Mouse (Mus musculus) thymus, adult 2 months (tissue): ENCODE measurements at regions not wholly inside any gene's neighbourhood (a gene's known extent, or its start where the extent isn't known, plus 50 kb on each side); places are given as distances from the start of the nearest gene placed in this dataset.

Experiments
- DNase-seq: peaks from one replicate; pipeline ENCODE4 v3.0.0; 2021
- H3K27ac ChIP-seq: fragments of 200-500 bp; 2 replicates; pipeline ENCODE4 v1.5.1; 2012; ENCODE audit warnings: low read length, control low read depth; ENCODE audit not compliant: control insufficient read depth, insufficient read depth
- H3K27me3 ChIP-seq: fragments of 200-500 bp; 2 replicates; pipeline ENCODE4 v1.6.1; 2012; ENCODE audit warnings: mild to moderate bottlenecking, low read length, moderate library complexity, mixed read lengths; ENCODE audit not compliant: control insufficient read depth, insufficient read depth
- H3K36me3 ChIP-seq: fragments of 200-500 bp; 2 replicates; pipeline ENCODE4 v1.6.1; 2012; ENCODE audit warnings: mild to moderate bottlenecking, low read length, moderate library complexity; ENCODE audit not compliant: control insufficient read depth, insufficient read depth
- H3K4me1 ChIP-seq: fragments of 200-500 bp; replicated peaks from 2 replicates; pipeline ENCODE4 v1.6.1; 2012; ENCODE audit warnings: low read length; ENCODE audit not compliant: control insufficient read depth, insufficient read depth
- H3K4me3 ChIP-seq: fragments of 200-500 bp; 2 replicates; pipeline ENCODE4 v1.5.1; 2012; ENCODE audit warnings: mild to moderate bottlenecking, low read length, control low read depth, moderate library complexity; ENCODE audit not compliant: control insufficient read depth, insufficient read depth
- CTCF ChIP-seq: fragments of 200-500 bp; IDR thresholded peaks from 2 replicates; pipeline ENCODE4 v1.5.1; 2012; ENCODE audit warnings: mild to moderate bottlenecking, control low read depth, low read length, moderate library complexity, borderline replicate concordance; ENCODE audit not compliant: control insufficient read depth, poor library complexity, insufficient read depth; ENCODE audit errors: extremely low read depth
- POLR2A ChIP-seq: fragments of 200-500 bp; IDR thresholded peaks from 2 replicates; pipeline ENCODE4 v1.6.1; 2012; ENCODE audit warnings: mild to moderate bottlenecking, low read length, control low read depth, moderate library complexity; ENCODE audit not compliant: control insufficient read depth, poor library complexity, insufficient read depth; ENCODE audit errors: extremely low read depth
- WGBS: fragments of 180-500 bp; shearing (Covaris S2); methylation state at CpG from one replicate; pipeline ENCODE4 v1.1.7; 2018; 5-methylcytosine and 5-hydroxymethylcytosine counted together

- no peaks in the 10 kb centered on the region for H3K27me3 ChIP-seq
- no peaks in the 10 kb centered on the region for H3K36me3 ChIP-seq
- H3K4me3 ChIP-seq, result no peak overlapping the region
- H3K4me1 ChIP-seq, result peaks cover 6% of the 10 kb centered on the region; the same call in 1 of the 2 replicates
- WGBS, result 91% methylated on average over 6 of the region's 6 CpGs
- no peak overlapping the region for H3K27ac ChIP-seq
- DNase-seq, result no peak
- no peak for TF ChIP-seq CTCF
- TF ChIP-seq POLR2A, result no peak
Observed at GRCm38 (mm10) chr12:79956351-79956750, 156.5 kb downstream of the Zfp36l1 start.

- 94% methylated on average over 2 of the region's 2 CpGs for WGBS
- no peaks in the 10 kb centered on the region for H3K36me3 ChIP-seq
- H3K4me3 ChIP-seq, result no peak overlapping the region
- peaks cover 6% of the 10 kb centered on the region; the same call in 1 of the 2 replicates for H3K4me1 ChIP-seq
- TF ChIP-seq CTCF (no peak), POLR2A (no peak)
- no peak overlapping the region for H3K27ac ChIP-seq
- no peak for DNase-seq
- H3K27me3 ChIP-seq, result no peaks in the 10 kb centered on the region
Observed at GRCm38 (mm10) chr12:79955501-79955900, 157.3 kb downstream of the Zfp36l1 start.

GRCm38 (mm10) chr12:79950579-79951112 lies 162.2 kb downstream of the Zfp36l1 start:
- Histone ChIP-seq H3K4me3 (no peak overlapping the region), H3K27me3 (no peaks in the 10 kb centered on the region), H3K27ac (no peak overlapping the region), H3K36me3 (no peaks in the 10 kb centered on the region), H3K4me1 (no peaks in the 10 kb centered on the region)
- TF ChIP-seq POLR2A (no peak), CTCF (no peak)
- WGBS, result 94% methylated on average over 7 of the region's 7 CpGs
- no peak for DNase-seq

- no peak overlapping the region for H3K27ac ChIP-seq
- DNase-seq, result no peak
- no peaks in the 10 kb centered on the region for H3K36me3 ChIP-seq
- H3K4me1 ChIP-seq, result peaks cover 6% of the 10 kb centered on the region; the same call in 1 of the 2 replicates
- no peak overlapping the region for H3K4me3 ChIP-seq
- TF ChIP-seq POLR2A (no peak), CTCF (no peak)
- WGBS, result 92% methylated on average over 14 of the region's 14 CpGs
- H3K27me3 ChIP-seq, result no peaks in the 10 kb centered on the region
Observed at GRCm38 (mm10) chr12:79949101-79949824, 163.6 kb downstream of the Zfp36l1 start.

GRCm38 (mm10) chr12:79947574-79947973 lies 165.2 kb downstream of the Zfp36l1 start:
- DNase-seq, result no peak
- 96% methylated on average over 4 of the region's 4 CpGs for WGBS
- no peak overlapping the region for H3K27ac ChIP-seq
- TF ChIP-seq POLR2A, result no peak
- no peak for TF ChIP-seq CTCF
- H3K4me1 ChIP-seq, result peaks cover 6% of the 10 kb centered on the region; the same call in 1 of the 2 replicates
- H3K4me3 ChIP-seq, result no peak overlapping the region
- no peaks in the 10 kb centered on the region for H3K36me3 ChIP-seq
- H3K27me3 ChIP-seq, result no peaks in the 10 kb centered on the region

GRCm38 (mm10) chr12:79946777-79947176 lies 166.0 kb downstream of the Zfp36l1 start:
- no peak for DNase-seq
- H3K4me1 ChIP-seq, result peaks cover 6% of the 10 kb centered on the region; the same call in 1 of the 2 replicates
- no peak overlapping the region for H3K27ac ChIP-seq
- H3K27me3 ChIP-seq, result no peaks in the 10 kb centered on the region
- 98% methylated on average over 10 of the region's 10 CpGs for WGBS
- no peak for TF ChIP-seq POLR2A
- no peak for TF ChIP-seq CTCF
- H3K4me3 ChIP-seq, result no peak overlapping the region
- no peaks in the 10 kb centered on the region for H3K36me3 ChIP-seq
